Mouse (Mus musculus) liver, embryonic 14.5 days (tissue): ENCODE data around the gene Vapb.
"Not testable (repeated sequence)": the region's sequence is repeated elsewhere in the genome, so short reads cannot be mapped to it uniquely, and the experiment has no call there.

ENCODE experiments used
- CTCF ChIP-seq: IDR thresholded peaks from 2 replicates; pipeline ENCODE4 v1.5.1; 2016; ENCODE audit warnings: antibody characterized with exemption, low read depth, control low read depth
- EP300 ChIP-seq: IDR thresholded peaks from 2 replicates; pipeline ENCODE4 v1.6.1; 2016; ENCODE audit warnings: antibody characterized with exemption, low read depth

DNA sequence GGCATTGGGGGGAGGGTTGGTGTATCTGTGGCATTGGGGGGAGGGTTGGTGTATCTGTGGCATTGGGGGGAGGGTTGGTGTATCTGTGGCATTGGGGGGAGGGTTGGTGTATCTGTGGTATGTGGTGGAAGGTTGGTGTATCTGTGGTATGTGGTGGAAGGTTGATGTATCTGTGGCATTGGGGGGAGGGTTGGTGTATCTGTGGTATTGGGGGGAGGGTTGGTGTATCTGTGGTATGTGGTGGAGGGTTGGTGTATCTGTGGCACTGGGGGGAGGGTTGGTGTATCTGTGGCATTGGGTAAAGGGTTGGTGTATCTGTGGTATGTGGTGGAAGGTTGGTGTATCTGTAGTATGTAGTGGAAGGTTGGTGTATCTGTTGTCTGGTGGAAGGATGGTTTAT, 29.7 kb upstream of the Vapb start:
- not testable (repeated sequence) for TF ChIP-seq CTCF, EP300
